Mouse (Mus musculus) testis, adult 2 months (tissue): ENCODE results near the gene Mfsd4b3.
"Not testable (repeated sequence)": the region's sequence is repeated elsewhere in the genome, so short reads cannot be mapped to it uniquely, and the experiment has no call there.

Experiments
- CTCF ChIP-seq: fragments of 200-500 bp; IDR thresholded peaks from 2 replicates; pipeline ENCODE4 v1.5.1; 2012; ENCODE audit warnings: low read depth, mild to moderate bottlenecking, inconsistent platforms, low read length, moderate library complexity; ENCODE audit not compliant: control insufficient read depth, insufficient read depth, insufficient replicate concordance
- POLR2A ChIP-seq: fragments of 200-500 bp; IDR thresholded peaks from 2 replicates; pipeline ENCODE4 v1.6.1; 2012; ENCODE audit warnings: low read depth, mild to moderate bottlenecking, inconsistent platforms, low read length, moderate library complexity; ENCODE audit not compliant: control insufficient read depth

DNA sequence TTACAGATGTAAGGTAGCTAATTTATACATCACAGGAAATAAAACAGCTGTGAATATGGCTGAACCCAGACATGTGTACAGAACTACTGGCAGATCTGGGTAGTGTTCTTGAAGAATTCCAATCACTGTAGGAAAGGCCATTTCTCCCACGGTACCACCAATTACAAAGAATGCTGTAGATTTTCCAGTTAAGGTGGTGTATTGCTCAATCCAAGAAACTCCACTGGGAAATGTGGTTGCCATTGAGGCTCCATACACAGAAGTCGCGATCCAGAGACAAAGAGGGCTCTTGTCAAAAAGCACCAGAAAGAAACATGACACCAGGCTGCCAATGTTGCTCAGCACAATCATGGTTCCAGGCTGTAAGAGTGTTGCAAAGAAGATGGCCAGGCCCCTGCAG is 12.8 kb downstream of the Mfsd4b3 start:
- not testable (repeated sequence) for TF ChIP-seq CTCF, POLR2A
